Mouse (Mus musculus) heart, postnatal 0 days (tissue): Measurements from ENCODE around the gene Nmd3.

Experiments
- CTCF ChIP-seq: IDR thresholded peaks from 2 replicates; pipeline ENCODE4 v1.5.1; 2016; ENCODE audit warnings: antibody characterized with exemption, control low read depth, low read depth
- EP300 ChIP-seq: IDR thresholded peaks from 2 replicates; pipeline ENCODE4 v1.6.1; 2016; ENCODE audit warnings: antibody characterized with exemption, low read depth

- TF ChIP-seq CTCF (no peak), EP300 (no peak)
These were observed 30.8 kb upstream of the Nmd3 start for GRCm38 (mm10) chr3:69690939-69691338.
